Comparison of ENCODE assay signal across 8 mouse cellular contexts in genomic region chr1:164455614-164456013, GRCm38 (mm10). TPM values are rescaled to one million over a fixed set of nuclear protein-coding genes. Genes with fewer than 3 reads are reported as not detected.
DNase-seq lines count a peak whose midpoint lies in the region; ATAC-seq and TF ChIP-seq lines count a peak whose summit lies in the region.

No protein-coding gene starts in this region.

- peak overlapping the region; percentile 99 for H3K4me3 ChIP-seq in kidney, adult 2 months (ENCODE audit: insufficient read depth, low read depth, low read length)
- peak overlapping the region; percentile 33 for H3K4me3 ChIP-seq in bone marrow, adult 2 months (replicated peaks; ENCODE audit: control insufficient read depth, low read depth, low read length)
- H3K4me3 ChIP-seq in forebrain, embryonic 15.5 days = peak overlapping the region; percentile 78
- H3K4me3 ChIP-seq in neural tube, embryonic 15.5 days (replicated peaks) = peak overlapping the region; percentile 79

- ATAC-seq in forebrain, embryonic 15.5 days (replicated peaks) = no peak
- no peak for ATAC-seq in neural tube, embryonic 15.5 days (ENCODE audit: low FRiP score)
- ATAC-seq in megakaryocyte-erythroid progenitor cell, adult 5-6 weeks (replicated peaks; ENCODE audit: low FRiP score, low TSS enrichment, poor library complexity, severe bottlenecking) = no peak

- H3K36me3 ChIP-seq in kidney, adult 2 months (ENCODE audit: control insufficient read depth, insufficient read depth, low read length) = peaks cover 41% of the 10 kb centered on the region
- H3K36me3 ChIP-seq in forebrain, embryonic 15.5 days = peaks cover 15% of the 10 kb centered on the region
- peaks cover 28% of the 10 kb centered on the region for H3K36me3 ChIP-seq in neural tube, embryonic 15.5 days

- H3K27me3 ChIP-seq in kidney, adult 2 months (replicated peaks; ENCODE audit: control insufficient read depth, insufficient read depth, low read length) = no peaks in the 10 kb centered on the region
- no peaks in the 10 kb centered on the region for H3K27me3 ChIP-seq in forebrain, embryonic 15.5 days
- no peaks in the 10 kb centered on the region for H3K27me3 ChIP-seq in neural tube, embryonic 15.5 days (replicated peaks)

- peak; percentile 62 for DNase-seq in kidney, adult 2 months
- no peak for DNase-seq in kidney, adult 11 months
- peak; percentile 54 to 65 for DNase-seq in kidney, postnatal 25 days
- DNase-seq in gastrocnemius, postnatal 4 days (ENCODE audit: low spot score in 2 of 2) = no peak

- H3K27ac ChIP-seq in kidney, adult 2 months (ENCODE audit: insufficient read depth, low read depth, low read length) = peak overlapping the region; percentile 99
- no peak overlapping the region for H3K27ac ChIP-seq in bone marrow, adult 2 months (ENCODE audit: control insufficient read depth, insufficient read depth, low read depth, low read length, poor library complexity)
- H3K27ac ChIP-seq in forebrain, embryonic 15.5 days (replicated peaks) = no peak overlapping the region
- peak overlapping the region; percentile 97 for H3K27ac ChIP-seq in neural tube, embryonic 15.5 days (replicated peaks)

- H3K4me2 ChIP-seq in forebrain, embryonic 15.5 days (replicated peaks) = peak overlapping the region; percentile 87
- H3K4me2 ChIP-seq in neural tube, embryonic 15.5 days = peak overlapping the region; percentile 67

- TF ChIP-seq POLR2A in kidney, adult 2 months (IDR thresholded peaks at IDR 0.05; ENCODE audit: low read depth, low read length) = no peak
- TF ChIP-seq POLR2A in bone marrow, adult 2 months (IDR thresholded peaks at IDR 0.05; ENCODE audit: borderline replicate concordance, control insufficient read depth, low read depth, low read length) = no peak

- H3K9me3 ChIP-seq in forebrain, embryonic 15.5 days = no peaks in the 10 kb centered on the region
- H3K9me3 ChIP-seq in neural tube, embryonic 15.5 days (replicated peaks) = no peaks in the 10 kb centered on the region

- 26% methylated on average over 7 of the region's 7 CpGs for WGBS in kidney, adult 2 months
- 40% methylated on average over 7 of the region's 7 CpGs for WGBS in bone marrow, adult 2 months
- WGBS in forebrain, embryonic 15.5 days = 64% methylated on average over 7 of the region's 7 CpGs
- 50% methylated on average over 7 of the region's 7 CpGs for whole genome bisulfite sequencing in neural tube, embryonic 15.5 days

- H3K9ac ChIP-seq in forebrain, embryonic 15.5 days (replicated peaks) = peak overlapping the region; percentile 83
- H3K9ac ChIP-seq in neural tube, embryonic 15.5 days (replicated peaks) = peak overlapping the region; percentile 74

- peaks cover 10% of the 10 kb centered on the region; the same call in 1 of the 2 replicates for H3K4me1 ChIP-seq in kidney, adult 2 months (ENCODE audit: control insufficient read depth, insufficient read depth, low read length)
- H3K4me1 ChIP-seq in bone marrow, adult 2 months (ENCODE audit: control insufficient read depth, insufficient read depth, low read length) = peaks cover 5% of the 10 kb centered on the region
- peaks cover 37% of the 10 kb centered on the region for H3K4me1 ChIP-seq in forebrain, embryonic 15.5 days
- H3K4me1 ChIP-seq in neural tube, embryonic 15.5 days = peaks cover 37% of the 10 kb centered on the region

- peak; percentile 57 for TF ChIP-seq CTCF in kidney, adult 2 months (conservative IDR thresholded peaks at IDR 0.05; ENCODE audit: insufficient read depth, insufficient read length, low read depth, low read length)
- peak; percentile 43 for TF ChIP-seq CTCF in bone marrow, adult 2 months (IDR thresholded peaks at IDR 0.05; ENCODE audit: control insufficient read depth, insufficient read depth, low read length)

RNA-seq across cellular contexts. Expression of gene Atp1b1, which starts 2.5 kb away (rescaled TPM):
- 945 and 1,094 TPM in 2 replicates for polyA plus RNA-seq in kidney, adult 2 months (2012; rRNA removed)
- 14.2 and 46.4 TPM in 2 replicates for polyA plus RNA-seq in bone marrow, adult 2 months (2011; ENCODE audit: insufficient read depth, insufficient read length, low replicate concordance, missing spikeins)
- polyA plus RNA-seq in forebrain, embryonic 15.5 days (2015; fragmentation: Nextera tagmentation; extraction: Ambion mirVana) = 80.3 and 102 TPM in 2 replicates
- 383 and 428 TPM in 2 replicates for polyA plus RNA-seq in neural tube, embryonic 15.5 days (2015; fragmentation: Nextera tagmentation; extraction: Ambion mirVana)
- 10 to 100 TPM; 61.7 to 77.4 TPM for total RNA-seq in gastrocnemius, postnatal 4 days (2021)
- total RNA-seq in megakaryocyte-erythroid progenitor cell, adult 5-6 weeks (2014; fragmentation: Nextera tagmentation) = 1.8 and 15.5 TPM in 2 replicates
- total RNA-seq in megakaryocyte-erythroid progenitor cell, adult 5-6 weeks (2017) = 5.1 TPM in 1 of 2 replicates, not detected in the other

Comparison
In these comparisons a context has a peak if more than half of its experiments do, and no peak if none do; other contexts are left out.
1. DNase-seq: peak in kidney, adult 2 months (single experiment) and kidney, postnatal 25 days (2 of 2); none in kidney, adult 11 months (single experiment) and gastrocnemius, postnatal 4 days (0 of 2).
2. H3K27ac ChIP-seq: peak in kidney, adult 2 months (single experiment) and neural tube, embryonic 15.5 days (single experiment); none in bone marrow, adult 2 months (single experiment) and forebrain, embryonic 15.5 days (single experiment).
3. H3K4me3 ChIP-seq: peak in every context shown above with its lines; median percentile 99 in kidney, adult 2 months; 79 in neural tube, embryonic 15.5 days; 78 in forebrain, embryonic 15.5 days; 33 in bone marrow, adult 2 months.